Comparison of ENCODE assay signal across 8 mouse cellular contexts in genomic region chr12:86855670-86856069, GRCm38 (mm10). TPM values are rescaled to one million over a fixed set of nuclear protein-coding genes. Genes with fewer than 3 reads are reported as not detected.
A peak's percentile ranks its signal among the peaks of the same experiment; 100 is the strongest.
DNase-seq lines count a peak whose midpoint lies in the region; ATAC-seq lines count a peak whose summit lies in the region.

No protein-coding gene starts in this region.

- H3K4me1 ChIP-seq in embryonic facial prominence, embryonic 13.5 days, result peaks cover 40% of the 10 kb centered on the region
- H3K4me1 ChIP-seq in limb, embryonic 12.5 days (replicated peaks), result peaks cover 36% of the 10 kb centered on the region
- peaks cover 5% of the 10 kb centered on the region; the same call in 1 of the 2 replicates for H3K4me1 ChIP-seq in neural tube, embryonic 11.5 days (ENCODE audit: control insufficient read depth, insufficient read depth, low read length)

- no peaks in the 10 kb centered on the region for H3K36me3 ChIP-seq in embryonic facial prominence, embryonic 13.5 days
- H3K36me3 ChIP-seq in limb, embryonic 12.5 days, result no peaks in the 10 kb centered on the region
- H3K36me3 ChIP-seq in neural tube, embryonic 11.5 days (ENCODE audit: control insufficient read depth, insufficient read depth, low read length), result no peaks in the 10 kb centered on the region

- no peaks in the 10 kb centered on the region for H3K9me3 ChIP-seq in embryonic facial prominence, embryonic 13.5 days
- H3K9me3 ChIP-seq in limb, embryonic 12.5 days, result no peaks in the 10 kb centered on the region
- no peaks in the 10 kb centered on the region for H3K9me3 ChIP-seq in neural tube, embryonic 11.5 days (ENCODE audit: control insufficient read depth, low read length)

- H3K4me3 ChIP-seq in embryonic facial prominence, embryonic 13.5 days, result peak overlapping the region; percentile 6; the same call in 1 of the 2 replicates
- H3K4me3 ChIP-seq in limb, embryonic 12.5 days (replicated peaks), result no peak overlapping the region
- H3K4me3 ChIP-seq in neural tube, embryonic 11.5 days (ENCODE audit: low read depth, low read length), result no peak overlapping the region

- H3K9ac ChIP-seq in embryonic facial prominence, embryonic 13.5 days, result peak overlapping the region; percentile 3; the same call in 1 of the 2 replicates
- H3K9ac ChIP-seq in limb, embryonic 12.5 days (replicated peaks), result no peak overlapping the region; the same call in 1 of the 2 replicates
- no peak overlapping the region for H3K9ac ChIP-seq in neural tube, embryonic 11.5 days (ENCODE audit: low read length)

- ATAC-seq in embryonic facial prominence, embryonic 13.5 days (ENCODE audit: insufficient number of reproducible peaks, insufficient read depth, low FRiP score, low TSS enrichment, low read depth), result no peak
- ATAC-seq in limb, embryonic 12.5 days (ENCODE audit: insufficient number of reproducible peaks, insufficient read depth, low FRiP score, low TSS enrichment, low read depth), result peak; percentile 71
- ATAC-seq in neural tube, embryonic 11.5 days (ENCODE audit: insufficient read depth, low FRiP score, low TSS enrichment), result peak; percentile 69

- peak overlapping the region; percentile 68 for H3K27ac ChIP-seq in embryonic facial prominence, embryonic 13.5 days
- H3K27ac ChIP-seq in limb, embryonic 12.5 days, result peak overlapping the region; percentile 70
- no peak overlapping the region for H3K27ac ChIP-seq in neural tube, embryonic 11.5 days (ENCODE audit: low read depth, low read length)

- 5% methylated on average over 11 of the region's 11 CpGs for WGBS in embryonic facial prominence, embryonic 13.5 days
- WGBS in limb, embryonic 12.5 days, result 8% methylated on average over 11 of the region's 11 CpGs
- WGBS in neural tube, embryonic 11.5 days, result 10% methylated on average over 11 of the region's 11 CpGs

- H3K4me2 ChIP-seq in embryonic facial prominence, embryonic 13.5 days, result peak overlapping the region; percentile 51
- peak overlapping the region; percentile 41 for H3K4me2 ChIP-seq in limb, embryonic 12.5 days
- no peak overlapping the region for H3K4me2 ChIP-seq in neural tube, embryonic 11.5 days (ENCODE audit: low read depth)

- intact Hi-C loops in heart, postnatal 10 days (cut with DNase I), result loop anchor here (2.0 kb wide), 2 partner anchors 17 to 27 kb away; no protein-coding TSS in a partner anchor

- H3K27me3 ChIP-seq in embryonic facial prominence, embryonic 13.5 days, result no peaks in the 10 kb centered on the region
- no peaks in the 10 kb centered on the region for H3K27me3 ChIP-seq in limb, embryonic 12.5 days
- no peaks in the 10 kb centered on the region for H3K27me3 ChIP-seq in neural tube, embryonic 11.5 days (ENCODE audit: control insufficient read depth, insufficient read depth, low read length)

- peak; percentile 33 for DNase-seq in ovary, postnatal 36 days (ENCODE audit: low spot score)
- DNase-seq in ovary, adult 18-20 months (ENCODE audit: low spot score), result no peak
- DNase-seq in heart, postnatal 10 days, result peak; percentile 78 to 81
- peak; percentile 85 for DNase-seq in neural tube, embryonic 11.5 days (ENCODE audit: low spot score)
- no peak for DNase-seq in cerebellum, adult 11-12 months
- DNase-seq in thymus, adult 18-20 months, result no peak

RNA-seq across cellular contexts. Expression of gene Irf2bpl, which starts 28.9 kb away (rescaled TPM):
- 36.5 and 37.7 TPM in 2 replicates for polyA plus RNA-seq in embryonic facial prominence, embryonic 13.5 days (2015; fragmentation: Nextera tagmentation; extraction: Ambion mirVana)
- 10 to 100 TPM; 60.3 to 67.5 TPM for total RNA-seq in heart, postnatal 10 days (2021)
- 55.7 and 57.2 TPM in 2 replicates for polyA plus RNA-seq in limb, embryonic 12.5 days (2016; fragmentation: Nextera tagmentation; extraction: Ambion mirVana)
- polyA plus RNA-seq in neural tube, embryonic 11.5 days (2014; fragmentation: Nextera tagmentation; extraction: Ambion mirVana), result 19.4 and 20.6 TPM in 2 replicates

Comparison
In these comparisons a context has a peak if more than half of its experiments do, and no peak if none do; other contexts are left out.
1. DNase-seq: peak in ovary, postnatal 36 days (single experiment), heart, postnatal 10 days (2 of 2) and neural tube, embryonic 11.5 days (single experiment); none in ovary, adult 18-20 months (single experiment), cerebellum, adult 11-12 months (single experiment) and thymus, adult 18-20 months (0 of 2).